Mouse (Mus musculus) testis, adult 2 months (tissue): ENCODE measurements around the gene Hmcn1. TPM values are rescaled to one million over a fixed set of nuclear protein-coding genes. Genes with fewer than 3 reads are reported as not detected.

Experiments used
- H3K27ac ChIP-seq: fragments of 200-500 bp; 2 replicates; pipeline ENCODE4 v1.5.1; 2012; ENCODE audit warnings: low read depth, low read length; ENCODE audit not compliant: control insufficient read depth, insufficient read depth
- H3K27me3 ChIP-seq: fragments of 200-500 bp; 2 replicates; pipeline ENCODE4 v1.6.1; 2012; ENCODE audit warnings: mild to moderate bottlenecking, low read length, moderate library complexity; ENCODE audit not compliant: control insufficient read depth, insufficient read depth
- H3K36me3 ChIP-seq: fragments of 200-500 bp; 2 replicates; pipeline ENCODE4 v1.6.1; 2012; ENCODE audit warnings: mild to moderate bottlenecking, low read length; ENCODE audit not compliant: control insufficient read depth, insufficient read depth
- H3K4me1 ChIP-seq: fragments of 200-500 bp; 2 replicates; pipeline ENCODE4 v1.6.1; 2012; ENCODE audit warnings: low read length; ENCODE audit not compliant: control insufficient read depth, insufficient read depth
- H3K4me3 ChIP-seq: fragments of 200-500 bp; 2 replicates; pipeline ENCODE4 v1.5.1; 2012; ENCODE audit warnings: low read depth, mild to moderate bottlenecking, low read length, moderate library complexity, mixed read lengths; ENCODE audit not compliant: control insufficient read depth
- CTCF ChIP-seq: fragments of 200-500 bp; IDR thresholded peaks from 2 replicates; pipeline ENCODE4 v1.5.1; 2012; ENCODE audit warnings: low read depth, mild to moderate bottlenecking, inconsistent platforms, low read length, moderate library complexity; ENCODE audit not compliant: control insufficient read depth, insufficient read depth, insufficient replicate concordance
- POLR2A ChIP-seq: fragments of 200-500 bp; IDR thresholded peaks from 2 replicates; pipeline ENCODE4 v1.6.1; 2012; ENCODE audit warnings: low read depth, mild to moderate bottlenecking, inconsistent platforms, low read length, moderate library complexity; ENCODE audit not compliant: control insufficient read depth
- polyA plus RNA-seq: library from polyadenylated mRNA; depleted of rRNA; stranded (reverse); fragments of >200 nt; gene quantifications from 2 replicates; pipeline ENCODE4 v1.2.3, GENCODE M21; 2012

The Hmcn1 gene
- polyA plus RNA-seq, 1 experiment, result 1.8 TPM

DNA sequence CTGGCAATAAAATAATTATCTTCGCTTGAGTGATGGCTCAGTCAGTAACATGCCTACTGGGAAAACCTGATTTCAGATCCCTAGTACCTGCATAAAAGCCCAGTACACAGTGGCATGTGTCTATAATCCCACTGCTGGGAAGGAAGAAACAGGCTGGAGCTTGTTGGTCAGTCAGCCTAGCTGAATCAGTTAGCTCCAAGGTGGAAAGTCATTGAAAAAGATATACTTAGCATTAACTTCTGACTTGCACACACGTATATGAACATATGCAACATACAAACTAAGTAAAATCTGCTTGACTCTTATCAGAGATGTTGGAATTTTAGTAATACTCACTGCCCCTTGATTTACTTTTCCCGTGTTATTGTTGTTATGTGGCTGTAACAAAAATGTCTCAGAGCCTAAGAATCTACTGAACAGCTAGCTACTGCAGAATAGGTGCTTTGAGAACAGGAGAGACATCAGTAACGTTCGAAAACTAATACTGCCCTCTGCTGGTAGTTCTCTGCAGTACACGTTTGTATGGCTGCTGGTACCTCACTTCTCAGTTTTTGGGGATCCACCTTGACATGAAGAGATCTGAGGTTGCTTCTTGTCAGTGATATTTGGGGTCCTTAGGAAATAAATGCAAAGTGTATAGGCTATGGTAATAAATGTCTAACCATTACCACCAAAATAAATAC lies 16.0 kb upstream of the Hmcn1 start:
- no peak overlapping the region for H3K4me3 ChIP-seq
- no peaks in the 10 kb centered on the region for H3K27me3 ChIP-seq
- H3K27ac ChIP-seq, result no peak overlapping the region
- H3K36me3 ChIP-seq, result no peaks in the 10 kb centered on the region
- H3K4me1 ChIP-seq, result no peaks in the 10 kb centered on the region; the same call in 1 of the 2 replicates
- TF ChIP-seq POLR2A (no peak), CTCF (peak; percentile 34; the same call in 1 of the 2 replicates)

GRCm38 (mm10) chr1:151007747-151008146 lies 14.5 kb upstream of the Hmcn1 start:
- no peaks in the 10 kb centered on the region for H3K27me3 ChIP-seq
- no peaks in the 10 kb centered on the region for H3K36me3 ChIP-seq
- H3K27ac ChIP-seq, result no peak overlapping the region
- TF ChIP-seq CTCF (no peak), POLR2A (no peak)
- no peak overlapping the region for H3K4me3 ChIP-seq
- H3K4me1 ChIP-seq, result no peaks in the 10 kb centered on the region; the same call in 1 of the 2 replicates

DNA sequence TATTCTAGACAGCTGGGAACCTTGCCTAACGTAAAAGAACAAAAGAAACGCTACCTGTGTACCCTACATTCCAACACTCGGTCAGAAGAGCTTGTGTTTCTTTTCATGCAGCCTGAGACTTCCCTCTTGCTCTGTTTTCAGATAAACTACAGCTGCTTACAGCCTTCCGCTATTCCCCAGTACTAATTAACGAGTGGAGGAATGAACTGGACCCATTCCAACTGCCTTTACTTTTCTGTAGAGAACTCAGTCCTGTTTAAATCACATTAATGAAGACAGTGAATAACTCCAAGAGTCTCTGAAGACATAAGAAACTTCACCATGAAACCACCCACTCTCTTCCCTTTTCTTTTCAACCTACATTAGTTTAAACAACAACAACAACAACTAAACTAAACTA lies 10.8 kb upstream of the Hmcn1 start:
- Histone ChIP-seq H3K36me3 (no peaks in the 10 kb centered on the region), H3K4me3 (no peak overlapping the region), H3K27me3 (no peaks in the 10 kb centered on the region), H3K27ac (no peak overlapping the region), H3K4me1 (no peaks in the 10 kb centered on the region)
- no peak for TF ChIP-seq CTCF
- no peak for TF ChIP-seq POLR2A

- TF ChIP-seq POLR2A (no peak), CTCF (no peak)
- H3K27ac ChIP-seq, result no peak overlapping the region
These were observed 8.7 kb upstream of the Hmcn1 start for GRCm38 (mm10) chr1:151001868-151002428.

DNA sequence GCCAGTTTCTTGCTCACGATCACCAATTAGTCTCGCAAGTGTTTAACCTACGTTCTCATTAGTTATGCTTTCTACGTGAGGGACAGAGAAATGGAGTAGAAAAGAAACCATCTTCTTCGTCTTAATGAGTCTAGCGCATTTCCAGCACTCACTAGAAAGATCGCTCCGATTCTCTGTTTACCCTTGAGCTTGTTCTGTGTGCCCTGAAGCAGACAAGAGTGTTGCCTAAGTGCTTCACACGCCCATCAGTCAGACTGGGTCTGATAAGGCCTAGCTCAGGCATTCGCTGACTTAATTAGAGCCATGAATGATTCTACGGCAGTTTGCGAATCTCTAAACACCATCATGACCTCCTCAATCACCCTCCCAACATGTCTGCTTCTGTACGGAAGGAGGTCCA lies 7.5 kb upstream of the Hmcn1 start:
- Histone ChIP-seq H3K27ac (no peak overlapping the region), H3K36me3 (no peaks in the 10 kb centered on the region), H3K27me3 (no peaks in the 10 kb centered on the region), H3K4me3 (peak overlapping the region; percentile 27; the same call in 1 of the 2 replicates), H3K4me1 (no peaks in the 10 kb centered on the region)
- TF ChIP-seq POLR2A (no peak), CTCF (no peak)

More at GRCm38 (mm10) chr1:151001868-151002428, 8.7 kb upstream of the Hmcn1 start:
- no peaks in the 10 kb centered on the region for H3K36me3 ChIP-seq
- no peak overlapping the region for H3K4me3 ChIP-seq
- no peaks in the 10 kb centered on the region for H3K4me1 ChIP-seq
- no peaks in the 10 kb centered on the region for H3K27me3 ChIP-seq

GRCm38 (mm10) chr1:150994612-150995011 lies 1.4 kb upstream of the Hmcn1 start:
- Histone ChIP-seq H3K4me1 (no peaks in the 10 kb centered on the region; the same call in 1 of the 2 replicates), H3K27me3 (no peaks in the 10 kb centered on the region), H3K4me3 (no peak overlapping the region), H3K36me3 (no peaks in the 10 kb centered on the region), H3K27ac (no peak overlapping the region)
- TF ChIP-seq POLR2A (no peak), CTCF (no peak)

GRCm38 (mm10) chr1:150992711-150993161 lies 499 bp downstream of the Hmcn1 start:
- TF ChIP-seq POLR2A, result no peak
- no peak for TF ChIP-seq CTCF
- H3K4me1 ChIP-seq, result no peaks in the 10 kb centered on the region; the same call in 1 of the 2 replicates
- H3K4me3 ChIP-seq, result peak overlapping the region; percentile 28
- H3K27ac ChIP-seq, result no peak overlapping the region
- H3K27me3 ChIP-seq, result no peaks in the 10 kb centered on the region
- no peaks in the 10 kb centered on the region for H3K36me3 ChIP-seq
